Mouse (Mus musculus) heart, adult 2 months (tissue): ENCODE measurements around the gene Nrg4.
"Not testable (repeated sequence)": the region's sequence is repeated elsewhere in the genome, so short reads cannot be mapped to it uniquely, and the experiment has no call there.

Experiments used
- CTCF ChIP-seq: fragments of 200-600 bp; IDR thresholded peaks from 2 replicates; pipeline ENCODE4 v1.8.1; 2022; ENCODE audit warnings: antibody characterized with exemption, mild to moderate bottlenecking, moderate library complexity
- POLR2A ChIP-seq: fragments of 200-500 bp; IDR thresholded peaks from 2 replicates; pipeline ENCODE4 v1.6.1; 2011; ENCODE audit warnings: mild to moderate bottlenecking, low read depth, low read length, control low read depth; ENCODE audit not compliant: insufficient read depth

- not testable (repeated sequence) for TF ChIP-seq POLR2A
- peak; percentile 56 for TF ChIP-seq CTCF
Measured at GRCm38 (mm10) chr9:55252097-55252496, 74.5 kb downstream of the Nrg4 start.
